Mouse (Mus musculus) lung, embryonic 14.5 days (tissue): ENCODE results near the gene Shank2. TPM values are rescaled to one million over a fixed set of nuclear protein-coding genes. Genes with fewer than 3 reads are reported as not detected.

Experiments
- ATAC-seq: fragments of 200-750 bp; cut with Nextera tagmentation; 2 replicates; pipeline ENCODE4 v1.8.0; 2017; ENCODE audit warnings: mild to moderate bottlenecking, moderate TSS enrichment, moderate library complexity; ENCODE audit not compliant: insufficient read depth
- DNase-seq: peaks from one replicate; pipeline ENCODE4 v3.0.0-alpha.2; 2015
- H3K27ac ChIP-seq: fragments of 300-500 bp; sonication (generic); 2 replicates; pipeline ENCODE4 v1.5.1; 2014; ENCODE audit warnings: low read depth, mild to moderate bottlenecking, moderate library complexity
- H3K27me3 ChIP-seq: fragments of 300-500 bp; sonication (generic); 2 replicates; pipeline ENCODE4 v1.6.1; 2014; ENCODE audit warnings: low read length, control low read depth; ENCODE audit not compliant: insufficient read depth
- H3K36me3 ChIP-seq: fragments of 300-500 bp; sonication (generic); 2 replicates; pipeline ENCODE4 v1.6.1; 2014; ENCODE audit warnings: control low read depth; ENCODE audit not compliant: insufficient read depth
- H3K4me1 ChIP-seq: fragments of 300-500 bp; sonication (generic); 2 replicates; pipeline ENCODE4 v1.6.1; 2014; ENCODE audit warnings: antibody characterized with exemption, control low read depth; ENCODE audit not compliant: insufficient read depth
- H3K4me2 ChIP-seq: fragments of 300-500 bp; sonication (generic); 2 replicates; pipeline ENCODE4 v1.6.1; 2014; ENCODE audit warnings: mild to moderate bottlenecking
- H3K4me3 ChIP-seq: fragments of 300-500 bp; sonication (generic); 2 replicates; pipeline ENCODE4 v1.5.1; 2014; ENCODE audit warnings: low read depth, low read length
- H3K9ac ChIP-seq: fragments of 300-500 bp; sonication (generic); 2 replicates; pipeline ENCODE4 v1.6.1; 2014
- H3K9me3 ChIP-seq: fragments of 300-500 bp; sonication (generic); 2 replicates; pipeline ENCODE4 v1.6.1; 2016; ENCODE audit warnings: low read depth, low read length, control low read depth
- CTCF ChIP-seq: IDR thresholded peaks from 2 replicates; pipeline ENCODE4 v1.5.1; 2016; ENCODE audit warnings: antibody characterized with exemption, low read depth
- WGBS: fragments of 180-500 bp; shearing (Covaris S2); extraction: QIAGEN DNeasy Blood & Tissue Kit; methylation state at CpG from one replicate; pipeline ENCODE4 v1.1.7; 2014; 5-methylcytosine and 5-hydroxymethylcytosine counted together
- polyA plus RNA-seq: library from polyadenylated mRNA; unstranded; fragments of >200 nt; fragmentation: Nextera tagmentation; extraction: Ambion mirVana; gene quantifications from 2 replicates; pipeline ENCODE4 v1.2.1, GENCODE M21; 2014

Shank2 gene
- polyA plus RNA-seq, 1 experiment from 2014 or later: 2.1 TPM

DNA sequence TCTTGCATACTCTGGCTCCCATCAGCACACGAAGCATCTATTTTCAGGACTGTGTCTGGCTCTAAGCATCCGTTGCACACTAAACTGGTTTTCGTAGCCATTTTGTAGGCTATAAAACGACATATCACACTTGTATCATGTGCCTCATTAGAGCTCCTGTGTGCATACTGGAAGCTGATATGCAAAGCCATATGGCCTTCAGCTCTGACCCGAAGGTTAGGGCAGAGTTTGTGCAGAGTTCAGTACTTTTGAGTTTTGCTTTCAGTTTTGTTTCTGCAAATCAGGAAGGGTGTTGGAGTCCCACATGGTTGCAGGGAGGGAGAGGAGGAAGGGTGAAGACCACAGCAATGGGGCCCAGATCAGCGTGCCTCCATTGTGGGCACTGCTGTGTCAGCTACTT lies 390.0 kb downstream of the Shank2 start:
- Histone ChIP-seq H3K36me3 (no peaks in the 10 kb centered on the region), H3K4me3 (no peak overlapping the region), H3K27me3 (no peaks in the 10 kb centered on the region), H3K4me1 (no peaks in the 10 kb centered on the region), H3K4me2 (no peak overlapping the region), H3K27ac (no peak overlapping the region), H3K9me3 (no peaks in the 10 kb centered on the region), H3K9ac (no peak overlapping the region)
- ATAC-seq: no peak
- no peak for DNase-seq
- no peak for TF ChIP-seq CTCF
- WGBS: 81% methylated on average over 6 of the region's 6 CpGs

DNA sequence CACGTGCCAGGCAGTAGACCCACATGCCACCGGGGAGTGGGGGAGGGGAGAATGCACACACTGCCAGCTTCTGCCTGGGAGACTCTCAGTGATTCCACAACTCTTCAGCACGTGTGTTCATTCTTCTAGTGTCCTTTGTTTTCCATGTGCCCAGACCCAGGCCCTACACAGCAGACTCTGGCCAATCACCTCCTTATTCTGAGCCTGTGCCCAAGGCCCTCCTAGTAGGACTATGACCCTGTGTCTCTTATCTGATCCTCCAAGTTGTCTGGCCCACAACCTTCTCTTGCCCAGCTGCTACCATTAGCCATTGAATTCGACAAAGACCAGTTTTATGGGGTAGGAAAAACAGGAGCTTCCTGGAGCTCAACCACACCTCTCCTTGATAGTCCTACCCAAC lies 400.8 kb downstream of the Shank2 start:
- DNase-seq (no peak), ATAC-seq (no peak)
- Histone ChIP-seq H3K4me3 (no peak overlapping the region), H3K27ac (no peak overlapping the region), H3K9me3 (no peaks in the 10 kb centered on the region), H3K27me3 (no peaks in the 10 kb centered on the region), H3K9ac (no peak overlapping the region), H3K4me2 (no peak overlapping the region), H3K4me1 (no peaks in the 10 kb centered on the region), H3K36me3 (no peaks in the 10 kb centered on the region)
- TF ChIP-seq CTCF: no peak
- 73% methylated on average over 4 of the region's 4 CpGs for WGBS

- Histone ChIP-seq H3K27ac (no peak overlapping the region), H3K36me3 (no peaks in the 10 kb centered on the region), H3K4me3 (no peak overlapping the region), H3K9me3 (no peaks in the 10 kb centered on the region), H3K27me3 (no peaks in the 10 kb centered on the region), H3K4me1 (peaks cover 4% of the 10 kb centered on the region; the same call in 1 of the 2 replicates), H3K9ac (no peak overlapping the region), H3K4me2 (no peak overlapping the region)
- TF ChIP-seq CTCF: no peak
- ATAC-seq (peak; percentile 65; the same call in 1 of the 2 replicates), DNase-seq (peak; percentile 38)
- WGBS: 24% methylated on average over 4 of the region's 4 CpGs
Observed at GRCm38 (mm10) chr7:144407675-144408074, 405.9 kb downstream of the Shank2 start.

DNA sequence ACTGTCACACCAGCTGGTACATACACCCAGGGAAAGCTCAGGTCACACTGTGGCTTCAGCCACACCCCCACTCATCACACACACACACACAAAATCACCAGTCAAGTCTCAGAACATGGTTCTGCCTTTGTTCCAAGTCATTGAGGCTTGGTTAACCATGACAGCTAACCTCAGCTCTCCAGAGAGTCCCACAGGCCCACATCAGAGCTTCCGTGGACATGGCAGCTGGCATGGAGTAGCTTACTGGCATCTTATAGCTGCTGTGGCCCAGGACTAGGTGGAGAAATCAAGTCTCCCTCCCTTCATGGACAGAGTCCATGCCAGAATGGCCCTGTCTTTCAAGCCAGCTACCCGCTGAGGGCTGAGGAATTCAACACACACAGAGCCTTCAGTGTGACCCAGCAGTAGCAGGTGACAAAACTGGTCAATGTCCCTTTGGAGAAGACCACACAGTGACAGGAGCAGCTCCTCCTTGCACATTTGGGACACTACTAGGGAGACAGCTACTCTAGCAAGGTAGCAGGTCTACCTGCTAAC lies 406.8 kb downstream of the Shank2 start:
- Histone ChIP-seq H3K4me3 (no peak overlapping the region), H3K9me3 (no peaks in the 10 kb centered on the region)
- no peak for ATAC-seq

GRCm38 (mm10) chr7:144409682-144410081 lies 408.0 kb downstream of the Shank2 start:
- H3K4me1 ChIP-seq: peaks cover 4% of the 10 kb centered on the region; the same call in 1 of the 2 replicates
- no peak for ATAC-seq
- H3K36me3 ChIP-seq: no peaks in the 10 kb centered on the region
- H3K27me3 ChIP-seq: no peaks in the 10 kb centered on the region
- TF ChIP-seq CTCF: no peak
- no peak for DNase-seq
- no peaks in the 10 kb centered on the region for H3K9me3 ChIP-seq
- no peak overlapping the region for H3K9ac ChIP-seq
- no peak overlapping the region for H3K27ac ChIP-seq
- H3K4me3 ChIP-seq: no peak overlapping the region
- WGBS: 71% methylated on average over 18 of the region's 18 CpGs
- H3K4me2 ChIP-seq: no peak overlapping the region

More for the DNA sequence above, 406.8 kb downstream of the Shank2 start:
- Histone ChIP-seq H3K27me3 (no peaks in the 10 kb centered on the region), H3K4me1 (peaks cover 4% of the 10 kb centered on the region; the same call in 1 of the 2 replicates), H3K9ac (no peak overlapping the region), H3K4me2 (no peak overlapping the region), H3K27ac (no peak overlapping the region), H3K36me3 (no peaks in the 10 kb centered on the region)
- DNase-seq: no peak
- TF ChIP-seq CTCF: no peak
- 84% methylated on average over 2 of the region's 2 CpGs for WGBS

GRCm38 (mm10) chr7:144411967-144412906 lies 410.5 kb downstream of the Shank2 start:
- 34% methylated on average over 22 of the region's 22 CpGs for WGBS
- Histone ChIP-seq H3K4me2 (no peak overlapping the region), H3K27me3 (no peaks in the 10 kb centered on the region), H3K4me1 (peaks cover 4% of the 10 kb centered on the region; the same call in 1 of the 2 replicates), H3K27ac (no peak overlapping the region), H3K9ac (no peak overlapping the region), H3K36me3 (no peaks in the 10 kb centered on the region), H3K9me3 (no peaks in the 10 kb centered on the region), H3K4me3 (no peak overlapping the region)
- ATAC-seq: no peak
- TF ChIP-seq CTCF: no peak
- no peak for DNase-seq

GRCm38 (mm10) chr7:144414632-144415031 lies 412.9 kb downstream of the Shank2 start:
- ATAC-seq (no peak), DNase-seq (peak; percentile 35)
- Histone ChIP-seq H3K4me1 (peaks cover 4% of the 10 kb centered on the region; the same call in 1 of the 2 replicates), H3K9ac (no peak overlapping the region), H3K4me2 (no peak overlapping the region), H3K27me3 (no peaks in the 10 kb centered on the region), H3K36me3 (no peaks in the 10 kb centered on the region), H3K9me3 (no peaks in the 10 kb centered on the region), H3K4me3 (no peak overlapping the region), H3K27ac (no peak overlapping the region)
- TF ChIP-seq CTCF: peak; percentile 51
- 52% methylated on average over 5 of the region's 5 CpGs for WGBS
